Mouse (Mus musculus): ENCODE measurements at regions not wholly inside any gene's neighbourhood (a gene's known extent, or its start where the extent isn't known, plus 50 kb on each side); places are given as distances from the start of the nearest gene placed in this dataset.

DNA sequence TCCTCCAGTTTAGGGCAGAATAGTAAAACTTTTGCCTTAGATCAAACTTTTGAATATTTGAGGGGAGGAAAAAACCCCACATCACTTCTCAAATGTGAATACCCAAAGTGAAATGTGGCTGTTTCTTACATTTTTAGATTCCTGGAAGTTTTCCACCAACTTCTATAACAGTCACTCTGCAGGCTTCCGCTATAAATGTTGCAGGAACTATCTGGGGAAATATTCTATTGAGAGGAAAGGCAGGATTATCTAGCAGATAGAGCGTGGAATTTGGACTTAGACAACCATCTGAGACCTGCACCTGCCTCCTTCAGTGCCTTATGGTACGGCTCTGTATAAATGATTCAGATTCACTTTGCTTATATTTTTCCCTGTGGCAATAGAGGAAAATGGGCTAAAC lies 481.6 kb upstream of the Cdh6 start:
- TF ChIP-seq CTCF (conservative IDR thresholded peaks at IDR 0.05; ENCODE audit: insufficient read depth, insufficient read length, low read depth, low read length) (no peak), POLR2A (IDR thresholded peaks at IDR 0.05; ENCODE audit: low read depth, low read length) (no peak)

All from kidney, adult 2 months (tissue).